Mouse (Mus musculus) brain, embryonic 14.5 days (tissue): ENCODE measurements around the gene Erc2.
"Not testable (repeated sequence)": the region's sequence is repeated elsewhere in the genome, so short reads cannot be mapped to it uniquely, and the experiment has no call there.

Experiments
- CTCF ChIP-seq: fragments of 200-500 bp; IDR thresholded peaks from 2 replicates; pipeline ENCODE4 v1.5.1; 2012; ENCODE audit warnings: inconsistent platforms, mild to moderate bottlenecking, moderate library complexity, borderline replicate concordance; ENCODE audit not compliant: insufficient read depth, insufficient read length; ENCODE audit errors: extremely low read depth
- POLR2A ChIP-seq: fragments of 200-500 bp; IDR thresholded peaks from 2 replicates; pipeline ENCODE4 v1.6.1; 2012; ENCODE audit warnings: mild to moderate bottlenecking, inconsistent platforms, borderline replicate concordance; ENCODE audit not compliant: poor library complexity, insufficient read depth, insufficient read length, severe bottlenecking; ENCODE audit errors: extremely low read depth

GRCm38 (mm10) chr14:27886337-27886736, 264.1 kb downstream of the Erc2 start:
- not testable (repeated sequence) for TF ChIP-seq POLR2A, CTCF
